Mouse (Mus musculus) ES-E14 (cell line): ENCODE measurements around the gene Defb23. TPM values are rescaled to one million over a fixed set of nuclear protein-coding genes. Genes with fewer than 3 reads are reported as not detected.
A peak's percentile ranks its signal among the peaks of the same experiment; 100 is the strongest.

Experiments
- DNase-seq: peaks from one replicate; pipeline ENCODE4 v3.0.0-alpha.2; 2013; ENCODE audit warnings: low read depth, low spot score
- H3K27ac ChIP-seq: 2 replicates; pipeline ENCODE4 v1.5.1; 2012; ENCODE audit warnings: low read depth, mild to moderate bottlenecking, low read length, moderate library complexity, mixed read lengths; ENCODE audit not compliant: poor library complexity, insufficient read depth, severe bottlenecking
- H3K36me3 ChIP-seq: 2 replicates; pipeline ENCODE4 v1.6.1; 2012; ENCODE audit warnings: mild to moderate bottlenecking, low read length, moderate library complexity, mixed read lengths; ENCODE audit not compliant: control insufficient read depth, poor library complexity, insufficient read depth, severe bottlenecking
- H3K4me1 ChIP-seq, 2 experiments: fragments of 150-350 bp in 1 of 2; sonication (generic) in 1 of 2; 2 replicates each; pipeline ENCODE4 v1.6.1; 2012; ENCODE audit warnings: low read length in 2 of 2, mild to moderate bottlenecking in 1 of 2, mixed read lengths in 1 of 2; ENCODE audit not compliant: control insufficient read depth in 2 of 2, insufficient read depth in 2 of 2, poor library complexity in 1 of 2
- H3K4me3 ChIP-seq, 2 experiments: fragments of 150-350 bp in 1 of 2; sonication (generic) in 1 of 2; 2 replicates each; pipeline ENCODE4 v1.5.1; 2012; ENCODE audit warnings: low read length in 2 of 2, low read depth in 1 of 2, mild to moderate bottlenecking in 1 of 2, mixed read lengths in 1 of 2; ENCODE audit not compliant: insufficient read depth in 1 of 2, poor library complexity in 1 of 2, severe bottlenecking in 1 of 2
- H3K9ac ChIP-seq: 2 replicates; pipeline ENCODE4 v1.6.1; 2012; ENCODE audit warnings: low read depth, mild to moderate bottlenecking, low read length, mixed read lengths; ENCODE audit not compliant: poor library complexity, insufficient read depth, severe bottlenecking
- H3K9me3 ChIP-seq: fragments of 150-350 bp; sonication (generic); 2 replicates; pipeline ENCODE4 v1.6.1; 2012; ENCODE audit warnings: low read depth, mild to moderate bottlenecking, low read length; ENCODE audit not compliant: control insufficient read depth, insufficient read depth
- CHD2 ChIP-seq: IDR thresholded peaks from 2 replicates; pipeline ENCODE4 v1.6.1; 2014; ENCODE audit warnings: mild to moderate bottlenecking, low read depth, low read length, inconsistent platforms
- HCFC1 ChIP-seq: IDR thresholded peaks from 2 replicates; pipeline ENCODE4 v1.6.1; 2012; ENCODE audit warnings: low read length, inconsistent platforms, borderline replicate concordance; ENCODE audit not compliant: insufficient read depth
- MAFK ChIP-seq: IDR thresholded peaks from 2 replicates; pipeline ENCODE4 v1.6.1; 2014; ENCODE audit warnings: mild to moderate bottlenecking, low read depth, low read length, inconsistent platforms; ENCODE audit not compliant: insufficient read depth
- ZC3H11A ChIP-seq: IDR thresholded peaks from 2 replicates; pipeline ENCODE4 v1.6.1; 2012; ENCODE audit warnings: low read depth, mild to moderate bottlenecking, inconsistent platforms, low read length, borderline replicate concordance
- ZNF384 ChIP-seq: IDR thresholded peaks from 2 replicates; pipeline ENCODE4 v1.6.1; 2012; ENCODE audit warnings: low read depth, low read length, inconsistent platforms
- in situ Hi-C, 2 experiments: fragments of 600-800 bp; cut with MboI; formaldehyde crosslinking; loops; one replicate each; pipeline ENCODE4 v1.15.1; 2025; ENCODE audit warnings: low sequenced_read_pairs in 2 of 2, inconsistent platforms in 1 of 2; ENCODE audit not compliant: unreplicated experiment in 2 of 2
- total RNA-seq: library from RNA; depleted of rRNA; stranded (reverse); fragments of 300-350 nt; gene quantifications from 2 replicates; pipeline ENCODE4 v1.2.3, GENCODE M21; 2012; rRNA removed

Gene Defb23
- total RNA-seq, 1 experiment = not detected

- Histone ChIP-seq H3K9me3 (no peaks in the 10 kb centered on the region), H3K4me1 (peaks cover 6 to 16% of the 10 kb centered on the region in 2 experiments; a peak in 2 of 4 replicates), H3K36me3 (peaks cover 3% of the 10 kb centered on the region; the same call in 1 of the 2 replicates), H3K4me3 (peak overlapping the region; percentile 69 to 81), H3K27ac (no peak overlapping the region), H3K9ac (peak overlapping the region; percentile 52; the same call in 1 of the 2 replicates)
- in situ Hi-C loops = no loop called here
- no peak for DNase-seq
- TF ChIP-seq MAFK (no peak), HCFC1 (no peak), ZNF384 (no peak), CHD2 (no peak)
Observed at GRCm38 (mm10) chr2:152412526-152413157, 51.8 kb downstream of the Defb23 start.

- TF ChIP-seq ZC3H11A (no peak), CHD2 (no peak), MAFK (no peak), HCFC1 (no peak), ZNF384 (no peak)
- H3K4me3 ChIP-seq = peak overlapping the region; percentile 26 to 69
- in situ Hi-C loops = no loop called here
- H3K9ac ChIP-seq = peak overlapping the region; percentile 28; the same call in 1 of the 2 replicates
- no peaks in the 10 kb centered on the region for H3K9me3 ChIP-seq
- H3K27ac ChIP-seq = peak overlapping the region; percentile 61
- H3K4me1 ChIP-seq = peaks cover 6 to 18% of the 10 kb centered on the region in 2 experiments; a peak in 2 of 4 replicates
- no peak for DNase-seq
- peaks cover 3% of the 10 kb centered on the region; the same call in 1 of the 2 replicates for H3K36me3 ChIP-seq
Observed at GRCm38 (mm10) chr2:152411471-152411870, 52.9 kb downstream of the Defb23 start.

DNA sequence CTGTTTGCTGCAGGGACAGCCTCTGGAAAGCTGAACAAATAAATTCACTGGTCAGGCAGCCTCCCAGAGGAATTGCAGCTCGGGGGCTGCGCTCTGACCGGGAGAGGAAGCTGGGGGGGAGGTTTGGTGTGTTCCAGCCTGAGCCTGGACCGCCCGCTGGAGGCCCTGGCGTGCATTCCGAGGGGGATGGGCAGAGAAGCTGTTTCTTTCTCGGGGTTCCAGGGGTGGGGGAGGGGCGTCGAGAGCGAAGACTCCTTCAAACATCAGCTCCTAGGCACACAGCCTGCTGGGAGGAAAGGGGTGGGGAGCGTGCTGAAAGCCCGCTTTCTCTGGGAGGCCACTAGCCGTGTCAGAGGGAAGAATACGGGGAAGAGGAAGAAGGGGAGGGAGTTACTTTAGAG lies 53.4 kb downstream of the Defb23 start:
- DNase-seq = peak; percentile 81
- Histone ChIP-seq H3K9ac (peak overlapping the region; percentile 28; the same call in 1 of the 2 replicates), H3K4me3 (peak overlapping the region; percentile 26 to 69), H3K27ac (peak overlapping the region; percentile 72), H3K4me1 (peaks cover 6 to 20% of the 10 kb centered on the region in 2 experiments; a peak in 2 of 4 replicates), H3K9me3 (no peaks in the 10 kb centered on the region), H3K36me3 (peaks cover 3% of the 10 kb centered on the region; the same call in 1 of the 2 replicates)
- TF ChIP-seq CHD2 = peak; percentile 66; the same call in 1 of the 2 replicates
- TF ChIP-seq ZC3H11A = no peak
- peak; percentile 24; the same call in 1 of the 2 replicates for TF ChIP-seq HCFC1
- TF ChIP-seq MAFK = no peak
- in situ Hi-C loops = no loop called here

GRCm38 (mm10) chr2:152409781-152410180 lies 54.6 kb downstream of the Defb23 start:
- Histone ChIP-seq H3K4me1 (peaks cover 2 to 18% of the 10 kb centered on the region in 2 experiments; a peak in 2 of 4 replicates), H3K9me3 (no peaks in the 10 kb centered on the region), H3K36me3 (peaks cover 3% of the 10 kb centered on the region; the same call in 1 of the 2 replicates), H3K27ac (peak overlapping the region; percentile 22; the same call in 1 of the 2 replicates), H3K4me3 (no peak overlapping the region), H3K9ac (no peak overlapping the region)
- in situ Hi-C loops = no loop called here
- no peak for DNase-seq
- no peak for TF ChIP-seq ZNF384
- no peak for TF ChIP-seq CHD2
- no peak for TF ChIP-seq HCFC1
- no peak for TF ChIP-seq ZC3H11A
- TF ChIP-seq MAFK = no peak

Other genes starting within 250 kb of the Defb23 start
- gene Csnk2a1, start 237.8 kb downstream of the Defb23 start, total RNA-seq = 116 and 134 TPM in 2 replicates
- gene Tbc1d20, start 170.8 kb downstream of the Defb23 start, total RNA-seq = 18.7 and 20.2 TPM in 2 replicates
- gene Rbck1, start 132.0 kb downstream of the Defb23 start, total RNA-seq = 69.9 and 113 TPM in 2 replicates
- gene Trib3, start 120.6 kb downstream of the Defb23 start, total RNA-seq = 18.5 and 29.2 TPM in 2 replicates
- 2.1 and 3.3 TPM in 2 replicates for gene Nrsn2, start 88.0 kb downstream of the Defb23 start, total RNA-seq
- gene Sox12, start 66.6 kb downstream of the Defb23 start, total RNA-seq = 7.4 and 9.1 TPM in 2 replicates
- gene Zcchc3, start 49.6 kb downstream of the Defb23 start, total RNA-seq = 21.4 and 22.9 TPM in 2 replicates
- 0.18 and 0.58 TPM in 2 replicates for gene 6820408C15Rik, start 49.0 kb downstream of the Defb23 start, total RNA-seq
- not detected in 2 replicates for gene Defb20, start 12.4 kb upstream of the Defb23 start, total RNA-seq
- not detected in 2 replicates for gene Defb22, start 25.5 kb upstream of the Defb23 start, total RNA-seq
- not detected in 2 replicates for gene Defb26, start 47.1 kb upstream of the Defb23 start, total RNA-seq
- not detected in 2 replicates for gene Defb28, start 53.6 kb upstream of the Defb23 start, total RNA-seq
- gene Defb29, start 75.5 kb upstream of the Defb23 start, total RNA-seq = not detected in 2 replicates
- gene Gm17416, start 104.7 kb upstream of the Defb23 start, total RNA-seq = not detected in 2 replicates
- not detected in 2 replicates for gene Defb21, start 108.1 kb upstream of the Defb23 start, total RNA-seq
- not detected in 2 replicates for gene Defb19, start 115.7 kb upstream of the Defb23 start, total RNA-seq
- not detected in 2 replicates for gene Defb45, start 134.8 kb upstream of the Defb23 start, total RNA-seq
- gene Defb36, start 139.7 kb upstream of the Defb23 start, total RNA-seq = 0.63 TPM in 1 of 2 replicates, not detected in the other
- gene Defb25, start 158.4 kb upstream of the Defb23 start, total RNA-seq = 3.9 and 5.7 TPM in 2 replicates
- 0.16 and 0.18 TPM in 2 replicates for gene Rem1, start 162.3 kb upstream of the Defb23 start, total RNA-seq
- gene H13, start 204.8 kb upstream of the Defb23 start, total RNA-seq = 55.0 and 91.6 TPM in 2 replicates
- 39.3 and 87.4 TPM in 2 replicates for gene Mcts2, start 222.4 kb upstream of the Defb23 start, total RNA-seq